Mouse (Mus musculus): ENCODE measurements around the gene Spata31d1a. TPM values are rescaled to one million over a fixed set of nuclear protein-coding genes. Genes with fewer than 3 reads are reported as not detected.
A peak's percentile ranks its signal among the peaks of the same experiment; 100 is the strongest.

Spata31d1a gene
- polyA plus RNA-seq, 1 experiment from 2014 or later: not detected

- 3% methylated on average over 13 of the region's 13 CpGs for WGBS
- H3K27me3 ChIP-seq (ENCODE audit: insufficient read depth, low read length): no peaks in the 10 kb centered on the region
- H3K4me1 ChIP-seq (ENCODE audit: insufficient read depth, low read length): peaks cover 15% of the 10 kb centered on the region
- H3K4me2 ChIP-seq (replicated peaks; ENCODE audit: low read depth, low read length): peak overlapping the region; percentile 65
- H3K9ac ChIP-seq (replicated peaks; ENCODE audit: low read length): peak overlapping the region; percentile 63
- H3K9me3 ChIP-seq (ENCODE audit: low read length): no peaks in the 10 kb centered on the region
- H3K4me3 ChIP-seq (ENCODE audit: low read length): peak overlapping the region; percentile 68
- no peaks in the 10 kb centered on the region for H3K36me3 ChIP-seq (ENCODE audit: insufficient read depth, low read length)
- ATAC-seq (ENCODE audit: low FRiP score, low TSS enrichment): no peak
- peak overlapping the region; percentile 41 for H3K27ac ChIP-seq (ENCODE audit: low read length)
These were observed 35.4 kb downstream of the Spata31d1a start for GRCm38 (mm10) chr13:59674761-59675150.

- no peak for ATAC-seq (ENCODE audit: low FRiP score, low TSS enrichment)
- Histone ChIP-seq H3K9ac (replicated peaks; ENCODE audit: low read length) (no peak overlapping the region; the same call in 1 of the 2 replicates), H3K36me3 (ENCODE audit: insufficient read depth, low read length) (no peaks in the 10 kb centered on the region), H3K4me3 (ENCODE audit: low read length) (peak overlapping the region; percentile 68), H3K27me3 (ENCODE audit: insufficient read depth, low read length) (no peaks in the 10 kb centered on the region), H3K9me3 (ENCODE audit: low read length) (no peaks in the 10 kb centered on the region), H3K4me2 (replicated peaks; ENCODE audit: low read depth, low read length) (peak overlapping the region; percentile 65), H3K4me1 (ENCODE audit: insufficient read depth, low read length) (peaks cover 15% of the 10 kb centered on the region), H3K27ac (ENCODE audit: low read length) (no peak overlapping the region)
- WGBS: 8% methylated on average over 3 of the region's 3 CpGs
These were observed 35.9 kb downstream of the Spata31d1a start for GRCm38 (mm10) chr13:59674215-59674614.

- no peak overlapping the region for H3K4me2 ChIP-seq (replicated peaks; ENCODE audit: low read depth, low read length)
- ATAC-seq (ENCODE audit: low FRiP score, low TSS enrichment): no peak
- H3K36me3 ChIP-seq (ENCODE audit: insufficient read depth, low read length): no peaks in the 10 kb centered on the region
- no peak overlapping the region for H3K4me3 ChIP-seq (ENCODE audit: low read length)
- H3K27me3 ChIP-seq (ENCODE audit: insufficient read depth, low read length): no peaks in the 10 kb centered on the region
- H3K9me3 ChIP-seq (ENCODE audit: low read length): no peaks in the 10 kb centered on the region
- H3K4me1 ChIP-seq (ENCODE audit: insufficient read depth, low read length): peaks cover 20% of the 10 kb centered on the region
- H3K9ac ChIP-seq (replicated peaks; ENCODE audit: low read length): no peak overlapping the region
- WGBS: 58% methylated on average over 7 of the region's 7 CpGs
- no peak overlapping the region for H3K27ac ChIP-seq (ENCODE audit: low read length)
These were observed 36.5 kb downstream of the Spata31d1a start for GRCm38 (mm10) chr13:59673597-59673996.

GRCm38 (mm10) chr13:59672248-59672647, 37.9 kb downstream of the Spata31d1a start:
- no peak overlapping the region for H3K4me2 ChIP-seq (replicated peaks; ENCODE audit: low read depth, low read length)
- H3K36me3 ChIP-seq (ENCODE audit: insufficient read depth, low read length): no peaks in the 10 kb centered on the region
- no peaks in the 10 kb centered on the region for H3K27me3 ChIP-seq (ENCODE audit: insufficient read depth, low read length)
- no peak for ATAC-seq (ENCODE audit: low FRiP score, low TSS enrichment)
- no peak overlapping the region for H3K4me3 ChIP-seq (ENCODE audit: low read length)
- H3K27ac ChIP-seq (ENCODE audit: low read length): no peak overlapping the region
- WGBS: 77% methylated on average over 6 of the region's 6 CpGs
- H3K9ac ChIP-seq (replicated peaks; ENCODE audit: low read length): no peak overlapping the region
- no peaks in the 10 kb centered on the region for H3K9me3 ChIP-seq (ENCODE audit: low read length)
- peaks cover 24% of the 10 kb centered on the region for H3K4me1 ChIP-seq (ENCODE audit: insufficient read depth, low read length)

- Histone ChIP-seq H3K36me3 (ENCODE audit: insufficient read depth, low read length) (no peaks in the 10 kb centered on the region), H3K9ac (replicated peaks; ENCODE audit: low read length) (no peak overlapping the region), H3K4me1 (ENCODE audit: insufficient read depth, low read length) (peaks cover 24% of the 10 kb centered on the region), H3K27ac (ENCODE audit: low read length) (no peak overlapping the region), H3K4me3 (ENCODE audit: low read length) (no peak overlapping the region), H3K9me3 (ENCODE audit: low read length) (no peaks in the 10 kb centered on the region), H3K4me2 (replicated peaks; ENCODE audit: low read depth, low read length) (no peak overlapping the region), H3K27me3 (ENCODE audit: insufficient read depth, low read length) (no peaks in the 10 kb centered on the region)
- WGBS: 80% methylated on average over 2 of the region's 2 CpGs
- ATAC-seq (ENCODE audit: low FRiP score, low TSS enrichment): no peak
These were observed 38.6 kb downstream of the Spata31d1a start for GRCm38 (mm10) chr13:59671521-59671920.

- 90% methylated on average over 10 of the region's 10 CpGs for WGBS
- no peak overlapping the region for H3K4me2 ChIP-seq (replicated peaks; ENCODE audit: low read depth, low read length)
- peaks cover 4% of the 10 kb centered on the region; the same call in 1 of the 2 replicates for H3K36me3 ChIP-seq (ENCODE audit: insufficient read depth, low read length)
- no peaks in the 10 kb centered on the region for H3K9me3 ChIP-seq (ENCODE audit: low read length)
- H3K4me3 ChIP-seq (ENCODE audit: low read length): no peak overlapping the region
- H3K27me3 ChIP-seq (ENCODE audit: insufficient read depth, low read length): no peaks in the 10 kb centered on the region
- H3K4me1 ChIP-seq (ENCODE audit: insufficient read depth, low read length): peaks cover 24% of the 10 kb centered on the region
- H3K9ac ChIP-seq (replicated peaks; ENCODE audit: low read length): no peak overlapping the region
- ATAC-seq (ENCODE audit: low FRiP score, low TSS enrichment): no peak
- H3K27ac ChIP-seq (ENCODE audit: low read length): no peak overlapping the region
These were observed 40.2 kb downstream of the Spata31d1a start for GRCm38 (mm10) chr13:59669946-59670345.

GRCm38 (mm10) chr13:59668501-59669093, 41.5 kb downstream of the Spata31d1a start:
- Histone ChIP-seq H3K4me3 (ENCODE audit: low read length) (no peak overlapping the region), H3K4me1 (ENCODE audit: insufficient read depth, low read length) (peaks cover 14% of the 10 kb centered on the region), H3K27me3 (ENCODE audit: insufficient read depth, low read length) (no peaks in the 10 kb centered on the region), H3K27ac (ENCODE audit: low read length) (peak overlapping the region; percentile 71), H3K9ac (replicated peaks; ENCODE audit: low read length) (no peak overlapping the region), H3K4me2 (replicated peaks; ENCODE audit: low read depth, low read length) (no peak overlapping the region), H3K9me3 (ENCODE audit: low read length) (no peaks in the 10 kb centered on the region), H3K36me3 (ENCODE audit: insufficient read depth, low read length) (peaks cover 5% of the 10 kb centered on the region; the same call in 1 of the 2 replicates)
- 36% methylated on average over 11 of the region's 11 CpGs for WGBS
- peak; percentile 43; the same call in 1 of the 2 replicates for ATAC-seq (ENCODE audit: low FRiP score, low TSS enrichment)

GRCm38 (mm10) chr13:59667763-59668162, 42.4 kb downstream of the Spata31d1a start:
- H3K4me3 ChIP-seq (ENCODE audit: low read length): no peak overlapping the region
- H3K36me3 ChIP-seq (ENCODE audit: insufficient read depth, low read length): peaks cover 5% of the 10 kb centered on the region; the same call in 1 of the 2 replicates
- no peak for ATAC-seq (ENCODE audit: low FRiP score, low TSS enrichment)
- H3K27me3 ChIP-seq (ENCODE audit: insufficient read depth, low read length): no peaks in the 10 kb centered on the region
- H3K4me1 ChIP-seq (ENCODE audit: insufficient read depth, low read length): peaks cover 9% of the 10 kb centered on the region; the same call in 1 of the 2 replicates
- no peak overlapping the region for H3K4me2 ChIP-seq (replicated peaks; ENCODE audit: low read depth, low read length)
- no peaks in the 10 kb centered on the region for H3K9me3 ChIP-seq (ENCODE audit: low read length)
- no peak overlapping the region for H3K9ac ChIP-seq (replicated peaks; ENCODE audit: low read length)
- no peak overlapping the region for H3K27ac ChIP-seq (ENCODE audit: low read length)
- WGBS: 90% methylated on average over 5 of the region's 5 CpGs

- Histone ChIP-seq H3K36me3 (ENCODE audit: insufficient read depth, low read length) (peaks cover 7% of the 10 kb centered on the region; the same call in 1 of the 2 replicates), H3K9me3 (ENCODE audit: low read length) (no peaks in the 10 kb centered on the region), H3K4me2 (replicated peaks; ENCODE audit: low read depth, low read length) (no peak overlapping the region), H3K27me3 (ENCODE audit: insufficient read depth, low read length) (no peaks in the 10 kb centered on the region), H3K27ac (ENCODE audit: low read length) (no peak overlapping the region), H3K9ac (replicated peaks; ENCODE audit: low read length) (no peak overlapping the region), H3K4me3 (ENCODE audit: low read length) (no peak overlapping the region), H3K4me1 (ENCODE audit: insufficient read depth, low read length) (peaks cover 9% of the 10 kb centered on the region; the same call in 1 of the 2 replicates)
- WGBS: 74% methylated on average over 19 of the region's 19 CpGs
- ATAC-seq (ENCODE audit: low FRiP score, low TSS enrichment): peak; percentile 52; the same call in 1 of the 2 replicates
These were observed 46.0 kb downstream of the Spata31d1a start for GRCm38 (mm10) chr13:59663939-59664712.

GRCm38 (mm10) chr13:59661966-59662365, 48.2 kb downstream of the Spata31d1a start:
- Histone ChIP-seq H3K4me3 (ENCODE audit: low read length) (no peak overlapping the region), H3K4me2 (replicated peaks; ENCODE audit: low read depth, low read length) (no peak overlapping the region), H3K27ac (ENCODE audit: low read length) (no peak overlapping the region), H3K4me1 (ENCODE audit: insufficient read depth, low read length) (peaks cover under 1% of the 10 kb centered on the region; the same call in 1 of the 2 replicates), H3K27me3 (ENCODE audit: insufficient read depth, low read length) (no peaks in the 10 kb centered on the region), H3K9me3 (ENCODE audit: low read length) (no peaks in the 10 kb centered on the region), H3K9ac (replicated peaks; ENCODE audit: low read length) (no peak overlapping the region), H3K36me3 (ENCODE audit: insufficient read depth, low read length) (peaks cover 7% of the 10 kb centered on the region; the same call in 1 of the 2 replicates)
- WGBS: 96% methylated on average over 12 of the region's 12 CpGs
- ATAC-seq (ENCODE audit: low FRiP score, low TSS enrichment): no peak

All from kidney, embryonic 16.5 days (tissue).